Mouse (Mus musculus): ENCODE measurements around the gene Cpne5.

DNA sequence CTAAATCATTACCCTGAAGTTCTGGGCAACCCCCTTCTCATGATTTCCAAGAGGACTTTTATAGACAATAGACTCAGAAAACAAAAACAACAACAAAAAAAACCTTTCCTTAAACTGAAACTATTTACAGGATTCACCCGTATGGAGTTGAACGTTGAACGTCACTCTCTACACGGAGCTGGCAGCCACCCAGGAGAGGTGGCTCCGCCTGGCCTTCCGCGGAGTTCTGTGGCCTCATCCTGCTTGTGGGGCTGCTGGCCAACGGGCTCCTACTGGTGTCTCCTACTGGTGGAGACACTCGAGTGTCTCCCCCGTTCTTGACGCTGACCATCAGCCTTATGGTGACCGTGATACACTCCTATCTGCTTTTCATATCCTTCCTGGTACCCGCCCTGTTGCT is 83.7 kb downstream of the Cpne5 start:
- TF ChIP-seq CTCF (IDR thresholded peaks at IDR 0.05; ENCODE audit: low read depth, low read length) (no peak), POLR2A (IDR thresholded peaks at IDR 0.05; ENCODE audit: extremely low read depth, insufficient read depth, low read length) (no peak)

All from liver, adult 2 months (tissue).